Mouse (Mus musculus): ENCODE measurements at regions not wholly inside any gene's neighbourhood (a gene's known extent, or its start where the extent isn't known, plus 50 kb on each side); places are given as distances from the start of the nearest gene placed in this dataset.
A peak's percentile ranks its signal among the peaks of the same experiment; 100 is the strongest.

DNA sequence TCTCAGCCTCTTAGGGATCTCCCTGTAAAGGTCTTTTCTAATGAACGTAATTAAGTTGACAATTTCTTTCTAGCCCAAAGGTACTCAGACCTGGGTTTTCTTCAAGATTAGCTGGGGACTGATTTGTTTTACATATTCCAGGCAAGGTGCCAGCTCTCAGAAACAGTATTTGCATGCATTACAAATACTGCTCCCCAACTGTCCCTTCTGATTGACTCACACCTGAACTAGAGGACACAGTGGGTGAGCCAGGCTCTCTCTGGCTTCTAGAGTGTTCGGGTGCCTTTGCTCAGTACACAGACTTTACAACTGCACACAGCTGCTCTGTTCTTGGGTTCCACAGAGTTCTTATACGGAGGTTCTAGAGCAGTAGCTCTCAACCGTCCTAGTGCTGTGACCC, 81.1 kb upstream of the Arl4c start:
- WGBS, result 77% methylated on average over 4 of the region's 4 CpGs
- Histone ChIP-seq H3K9me3 (ENCODE audit: control insufficient read depth, low read length) (no peaks in the 10 kb centered on the region; the same call in 1 of the 2 replicates), H3K27me3 (replicated peaks; ENCODE audit: control insufficient read depth, insufficient read depth, low read length) (no peaks in the 10 kb centered on the region), H3K27ac (ENCODE audit: low read depth, low read length) (no peak overlapping the region), H3K9ac (ENCODE audit: low read depth, low read length) (no peak overlapping the region), H3K4me3 (ENCODE audit: low read length) (no peak overlapping the region), H3K4me2 (ENCODE audit: low read length) (no peak overlapping the region), H3K36me3 (ENCODE audit: control insufficient read depth, insufficient read depth, low read length) (no peaks in the 10 kb centered on the region), H3K4me1 (ENCODE audit: control insufficient read depth, insufficient read depth, low read depth, low read length) (no peaks in the 10 kb centered on the region)
- ATAC-seq, result no peak

DNA sequence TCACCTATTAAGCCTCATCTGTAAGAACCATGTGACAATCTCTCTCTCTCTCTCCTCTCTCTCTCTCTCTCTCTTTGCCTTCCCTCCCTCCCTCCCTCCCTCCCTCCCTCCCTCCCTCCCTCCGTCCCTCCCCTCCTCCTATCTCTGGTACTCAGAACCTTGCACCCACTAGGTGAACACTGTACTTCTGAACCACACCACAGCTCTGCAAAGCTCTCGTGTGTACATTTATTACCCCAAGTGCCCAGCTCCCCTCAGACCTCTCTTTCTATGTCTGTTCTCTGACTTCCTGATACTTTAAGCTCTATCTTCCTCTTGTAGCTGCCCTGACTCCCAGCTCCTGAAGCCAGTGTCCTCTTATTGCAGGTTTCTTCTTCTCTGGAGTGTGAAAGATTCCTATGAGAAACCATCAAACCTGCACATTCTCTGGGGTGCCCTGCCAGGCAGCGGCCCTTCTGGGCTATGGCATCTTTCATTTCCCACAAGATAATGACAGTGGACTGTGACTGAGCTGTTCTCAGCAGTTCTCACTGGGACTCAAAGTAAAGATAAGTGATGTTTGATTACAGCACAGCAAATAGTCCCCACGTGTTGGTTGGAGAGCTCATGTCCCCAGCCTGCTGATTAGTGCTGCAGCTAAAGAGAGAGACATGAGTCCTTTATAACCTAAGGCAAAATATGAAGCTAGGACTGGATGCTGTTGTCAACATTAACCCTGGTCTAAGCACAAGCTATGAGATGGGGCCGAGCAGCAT, 83.0 kb upstream of the Arl4c start:
- no peak for ATAC-seq
- Histone ChIP-seq H3K36me3 (ENCODE audit: control insufficient read depth, insufficient read depth, low read length) (no peaks in the 10 kb centered on the region), H3K27ac (ENCODE audit: low read depth, low read length) (no peak overlapping the region), H3K4me1 (ENCODE audit: control insufficient read depth, insufficient read depth, low read depth, low read length) (no peaks in the 10 kb centered on the region), H3K4me3 (ENCODE audit: low read length) (no peak overlapping the region), H3K27me3 (replicated peaks; ENCODE audit: control insufficient read depth, insufficient read depth, low read length) (no peaks in the 10 kb centered on the region), H3K9me3 (ENCODE audit: control insufficient read depth, low read length) (no peaks in the 10 kb centered on the region; the same call in 1 of the 2 replicates), H3K9ac (ENCODE audit: low read depth, low read length) (no peak overlapping the region), H3K4me2 (ENCODE audit: low read length) (no peak overlapping the region)
- 56% methylated on average over 5 of the region's 5 CpGs for WGBS

DNA sequence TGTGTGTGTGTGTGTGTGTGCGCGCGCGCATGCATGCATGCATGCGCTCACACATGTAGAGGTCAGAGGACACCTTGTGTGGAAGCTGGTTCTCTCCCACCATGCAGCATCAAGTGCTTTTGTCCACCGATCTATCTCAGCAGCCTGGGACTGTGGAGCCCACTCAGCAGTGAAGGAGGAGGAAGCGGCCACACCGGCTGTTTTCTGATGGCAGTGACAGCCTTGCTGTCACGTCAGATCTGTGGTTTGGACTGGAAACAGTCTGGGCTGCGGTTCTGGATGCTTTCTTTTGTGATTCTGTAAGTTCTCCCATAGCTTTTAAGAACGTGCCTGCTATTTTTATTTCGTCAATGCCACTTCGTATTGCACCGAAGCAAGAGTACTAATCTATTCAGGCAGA, 84.0 kb upstream of the Arl4c start:
- no peak overlapping the region for H3K27ac ChIP-seq (ENCODE audit: low read depth, low read length)
- no peak overlapping the region for H3K9ac ChIP-seq (ENCODE audit: low read depth, low read length)
- H3K4me3 ChIP-seq (ENCODE audit: low read length), result no peak overlapping the region
- no peaks in the 10 kb centered on the region; the same call in 1 of the 2 replicates for H3K9me3 ChIP-seq (ENCODE audit: control insufficient read depth, low read length)
- no peaks in the 10 kb centered on the region for H3K4me1 ChIP-seq (ENCODE audit: control insufficient read depth, insufficient read depth, low read depth, low read length)
- no peak for ATAC-seq
- H3K27me3 ChIP-seq (replicated peaks; ENCODE audit: control insufficient read depth, insufficient read depth, low read length), result no peaks in the 10 kb centered on the region
- no peak overlapping the region for H3K4me2 ChIP-seq (ENCODE audit: low read length)
- 88% methylated on average over 14 of the region's 14 CpGs for WGBS
- H3K36me3 ChIP-seq (ENCODE audit: control insufficient read depth, insufficient read depth, low read length), result no peaks in the 10 kb centered on the region

DNA sequence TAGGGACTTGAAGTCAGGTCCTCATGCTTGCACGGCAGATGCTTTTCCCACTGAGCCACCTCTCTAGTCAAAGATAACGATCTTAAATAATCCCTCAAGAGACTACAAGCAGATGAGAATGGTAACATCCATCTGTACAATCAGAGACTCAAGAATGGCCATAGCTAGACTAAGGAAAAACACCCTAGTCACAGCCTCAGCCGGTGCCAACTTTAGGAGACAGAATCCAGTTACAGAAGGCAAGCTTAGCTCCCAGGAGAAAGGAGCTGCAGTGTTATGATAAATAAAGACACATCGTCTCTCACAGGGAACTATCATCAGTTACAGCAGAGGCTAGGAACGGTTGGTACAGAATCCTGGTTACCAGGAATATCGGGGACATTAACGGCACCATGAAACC, 88.7 kb upstream of the Arl4c start:
- Histone ChIP-seq H3K9ac (ENCODE audit: low read depth, low read length) (no peak overlapping the region), H3K9me3 (ENCODE audit: control insufficient read depth, low read length) (no peaks in the 10 kb centered on the region; the same call in 1 of the 2 replicates), H3K27ac (ENCODE audit: low read depth, low read length) (no peak overlapping the region), H3K36me3 (ENCODE audit: control insufficient read depth, insufficient read depth, low read length) (no peaks in the 10 kb centered on the region), H3K4me2 (ENCODE audit: low read length) (no peak overlapping the region), H3K4me1 (ENCODE audit: control insufficient read depth, insufficient read depth, low read depth, low read length) (no peaks in the 10 kb centered on the region), H3K27me3 (replicated peaks; ENCODE audit: control insufficient read depth, insufficient read depth, low read length) (no peaks in the 10 kb centered on the region), H3K4me3 (ENCODE audit: low read length) (no peak overlapping the region)
- ATAC-seq, result no peak
- WGBS, result 73% methylated on average over 7 of the region's 7 CpGs

DNA sequence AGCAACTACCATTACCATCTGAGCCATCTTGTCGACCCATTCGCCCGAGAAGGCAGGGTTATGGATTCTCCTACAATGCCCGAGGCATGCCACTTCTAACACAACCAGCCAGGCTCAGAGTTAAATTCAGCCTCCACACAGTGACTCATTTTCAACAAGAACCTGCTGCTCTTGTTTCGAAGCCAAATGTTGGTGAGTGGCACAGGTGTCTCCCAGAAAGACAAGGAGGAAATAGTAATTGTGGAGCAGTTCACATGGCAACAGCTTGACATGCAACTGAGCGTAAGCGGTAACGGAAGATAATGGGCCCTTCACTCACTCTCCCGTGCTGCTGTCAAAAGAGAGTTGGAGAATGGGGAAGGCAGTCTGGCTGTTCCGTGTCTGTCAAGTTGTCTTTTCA, 92.9 kb upstream of the Arl4c start:
- H3K27me3 ChIP-seq (replicated peaks; ENCODE audit: control insufficient read depth, insufficient read depth, low read length), result no peaks in the 10 kb centered on the region
- no peaks in the 10 kb centered on the region for H3K9me3 ChIP-seq (ENCODE audit: control insufficient read depth, low read length)
- 62% methylated on average over 10 of the region's 10 CpGs for WGBS
- H3K27ac ChIP-seq (ENCODE audit: low read depth, low read length), result no peak overlapping the region
- H3K9ac ChIP-seq (ENCODE audit: low read depth, low read length), result no peak overlapping the region
- H3K4me1 ChIP-seq (ENCODE audit: control insufficient read depth, insufficient read depth, low read depth, low read length), result peaks cover 3% of the 10 kb centered on the region; the same call in 1 of the 2 replicates
- ATAC-seq, result 0 out of 2 replicates have a peak, but pooled peaks have one; percentile 14
- H3K4me2 ChIP-seq (ENCODE audit: low read length), result no peak overlapping the region
- H3K36me3 ChIP-seq (ENCODE audit: control insufficient read depth, insufficient read depth, low read length), result no peaks in the 10 kb centered on the region
- H3K4me3 ChIP-seq (ENCODE audit: low read length), result no peak overlapping the region

DNA sequence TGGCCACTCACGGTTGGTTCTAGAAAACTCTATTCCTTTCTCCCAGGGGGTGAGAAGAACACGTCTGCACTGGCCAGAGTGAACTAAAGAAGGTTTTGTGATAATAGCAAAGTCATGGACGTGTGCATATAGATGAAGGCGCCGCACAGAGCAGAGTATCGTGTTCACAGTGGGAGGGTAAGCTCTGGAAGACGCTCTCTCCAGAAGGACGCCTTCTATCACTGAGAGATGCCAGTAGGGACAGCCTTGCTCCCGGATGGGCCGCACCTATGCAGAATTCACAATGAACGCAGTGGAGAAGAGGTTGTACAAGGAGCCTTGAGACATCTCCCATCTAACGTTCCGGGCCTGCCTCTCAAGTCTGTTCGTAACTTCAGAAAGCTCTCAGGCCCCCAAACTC, 96.5 kb upstream of the Arl4c start:
- Histone ChIP-seq H3K9me3 (ENCODE audit: control insufficient read depth, low read length) (no peaks in the 10 kb centered on the region), H3K4me2 (ENCODE audit: low read length) (no peak overlapping the region), H3K4me3 (ENCODE audit: low read length) (no peak overlapping the region), H3K27me3 (replicated peaks; ENCODE audit: control insufficient read depth, insufficient read depth, low read length) (no peaks in the 10 kb centered on the region), H3K9ac (ENCODE audit: low read depth, low read length) (no peak overlapping the region), H3K4me1 (ENCODE audit: control insufficient read depth, insufficient read depth, low read depth, low read length) (peaks cover 3% of the 10 kb centered on the region; the same call in 1 of the 2 replicates), H3K36me3 (ENCODE audit: control insufficient read depth, insufficient read depth, low read length) (no peaks in the 10 kb centered on the region), H3K27ac (ENCODE audit: low read depth, low read length) (no peak overlapping the region)
- WGBS, result 64% methylated on average over 14 of the region's 14 CpGs
- no peak for ATAC-seq

DNA sequence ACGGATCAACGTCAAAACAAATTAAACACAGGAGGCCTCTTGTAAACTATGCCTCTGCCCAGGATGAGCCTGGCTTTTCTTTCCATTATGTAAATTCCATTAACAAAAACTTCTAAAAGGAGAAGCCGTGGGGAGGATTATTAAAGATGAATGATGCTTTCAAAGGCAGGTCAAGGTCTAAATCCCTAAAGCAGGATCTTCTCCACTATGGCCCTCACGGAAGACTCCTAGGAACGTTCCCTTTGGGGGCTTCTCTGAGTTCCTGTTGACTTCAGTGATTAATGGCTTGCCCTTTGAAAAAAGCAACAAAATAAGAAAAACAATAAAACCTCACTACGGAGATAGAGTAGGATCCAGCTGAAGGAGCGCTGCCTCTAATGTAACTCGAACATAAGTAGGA, 96.9 kb upstream of the Arl4c start:
- 35% methylated on average over 8 of the region's 8 CpGs for WGBS
- H3K36me3 ChIP-seq (ENCODE audit: control insufficient read depth, insufficient read depth, low read length), result no peaks in the 10 kb centered on the region
- H3K4me1 ChIP-seq (ENCODE audit: control insufficient read depth, insufficient read depth, low read depth, low read length), result peaks cover 3% of the 10 kb centered on the region; the same call in 1 of the 2 replicates
- no peaks in the 10 kb centered on the region for H3K9me3 ChIP-seq (ENCODE audit: control insufficient read depth, low read length)
- H3K27ac ChIP-seq (ENCODE audit: low read depth, low read length), result no peak overlapping the region
- H3K4me2 ChIP-seq (ENCODE audit: low read length), result no peak overlapping the region
- no peak overlapping the region for H3K9ac ChIP-seq (ENCODE audit: low read depth, low read length)
- H3K4me3 ChIP-seq (ENCODE audit: low read length), result no peak overlapping the region
- no peaks in the 10 kb centered on the region for H3K27me3 ChIP-seq (replicated peaks; ENCODE audit: control insufficient read depth, insufficient read depth, low read length)
- ATAC-seq, result no peak

DNA sequence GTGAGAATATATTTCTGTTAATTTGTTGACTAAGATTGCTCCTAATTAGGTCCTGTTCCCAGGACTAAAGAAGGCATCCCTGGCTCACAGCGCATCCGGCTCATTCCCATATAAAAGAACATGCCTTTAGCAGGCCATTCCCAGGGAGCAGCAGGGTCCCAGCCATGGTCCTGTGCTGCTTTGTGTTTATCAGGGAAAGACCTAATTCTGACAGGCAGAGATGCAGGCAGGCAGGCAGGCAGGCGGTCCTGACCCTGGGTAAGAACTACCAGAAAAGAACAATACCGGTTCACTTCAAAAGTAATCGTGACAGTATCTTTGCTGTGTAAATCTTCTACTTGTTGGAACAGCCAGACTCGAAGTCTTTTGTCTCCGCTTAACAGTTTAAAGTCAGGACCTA, 97.3 kb upstream of the Arl4c start:
- no peaks in the 10 kb centered on the region for H3K36me3 ChIP-seq (ENCODE audit: control insufficient read depth, insufficient read depth, low read length)
- H3K4me1 ChIP-seq (ENCODE audit: control insufficient read depth, insufficient read depth, low read depth, low read length), result peaks cover 3% of the 10 kb centered on the region; the same call in 1 of the 2 replicates
- no peak for ATAC-seq

DNA sequence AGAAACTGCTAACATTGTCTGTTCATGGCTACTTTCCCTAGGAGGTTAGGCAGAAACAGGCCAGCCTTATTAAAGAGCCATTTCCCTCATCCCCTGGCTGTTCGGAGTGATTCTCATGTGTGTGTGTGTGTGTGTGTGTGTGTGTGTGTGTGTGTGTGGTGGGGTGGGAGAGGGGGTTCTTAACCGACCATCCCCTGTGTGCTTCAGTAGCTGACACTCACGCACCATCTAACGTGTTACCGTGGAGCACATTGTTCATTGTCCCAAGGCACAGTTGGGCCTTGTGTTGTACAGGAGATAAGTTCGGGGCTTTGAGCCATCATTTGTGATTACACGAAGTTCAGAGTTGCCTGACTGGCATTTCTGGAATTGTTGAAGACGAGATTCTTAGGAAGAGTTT, 97.8 kb upstream of the Arl4c start:
- Histone ChIP-seq H3K27ac (ENCODE audit: low read depth, low read length) (no peak overlapping the region), H3K4me2 (ENCODE audit: low read length) (no peak overlapping the region), H3K4me1 (ENCODE audit: control insufficient read depth, insufficient read depth, low read depth, low read length) (peaks cover 3% of the 10 kb centered on the region; the same call in 1 of the 2 replicates), H3K9ac (ENCODE audit: low read depth, low read length) (no peak overlapping the region), H3K36me3 (ENCODE audit: control insufficient read depth, insufficient read depth, low read length) (no peaks in the 10 kb centered on the region), H3K27me3 (replicated peaks; ENCODE audit: control insufficient read depth, insufficient read depth, low read length) (no peaks in the 10 kb centered on the region), H3K4me3 (ENCODE audit: low read length) (no peak overlapping the region), H3K9me3 (ENCODE audit: control insufficient read depth, low read length) (no peaks in the 10 kb centered on the region)
- no peak for ATAC-seq
- 37% methylated on average over 8 of the region's 8 CpGs for WGBS

More for the DNA sequence above, 97.3 kb upstream of the Arl4c start:
- Histone ChIP-seq H3K27me3 (replicated peaks; ENCODE audit: control insufficient read depth, insufficient read depth, low read length) (no peaks in the 10 kb centered on the region), H3K9ac (ENCODE audit: low read depth, low read length) (no peak overlapping the region), H3K9me3 (ENCODE audit: control insufficient read depth, low read length) (no peaks in the 10 kb centered on the region), H3K4me2 (ENCODE audit: low read length) (no peak overlapping the region), H3K27ac (ENCODE audit: low read depth, low read length) (no peak overlapping the region), H3K4me3 (ENCODE audit: low read length) (no peak overlapping the region)
- WGBS, result 29% methylated on average over 7 of the region's 7 CpGs

Measured in hindbrain, embryonic 16.5 days (tissue).